Mouse (Mus musculus) kidney, adult 8-10 months (tissue): ENCODE results near the gene Slc26a8.

Experiments
- DNase-seq, 2 experiments: peaks; one replicate each; pipeline ENCODE4 v3.0.0; 2022

The Slc26a8 gene

GRCm38 (mm10) chr17:28640113-28640512 lies 49.9 kb downstream of the Slc26a8 start:
- DNase-seq, result no peak

- peak; percentile 28 to 36 for DNase-seq
Observed at GRCm38 (mm10) chr17:28637711-28638690, 52.0 kb downstream of the Slc26a8 start.

- DNase-seq, result no peak
Observed at GRCm38 (mm10) chr17:28635842-28636241, 54.2 kb downstream of the Slc26a8 start.

GRCm38 (mm10) chr17:28629125-28629524 lies 60.9 kb downstream of the Slc26a8 start:
- DNase-seq, result no peak

GRCm38 (mm10) chr17:28628248-28629124 lies 61.5 kb downstream of the Slc26a8 start:
- peak; percentile 23 to 26 for DNase-seq

GRCm38 (mm10) chr17:28626937-28627336 lies 63.1 kb downstream of the Slc26a8 start:
- DNase-seq, result no peak

- no peak for DNase-seq
Observed at GRCm38 (mm10) chr17:28625327-28625726, 64.7 kb downstream of the Slc26a8 start.

GRCm38 (mm10) chr17:28624841-28625240 lies 65.2 kb downstream of the Slc26a8 start:
- DNase-seq, result no peak

GRCm38 (mm10) chr17:28622300-28622759 lies 67.7 kb downstream of the Slc26a8 start, which contains the start of gene Srpk1:
Gene Srpk1 (minus strand): TSS chr17:28622709.
- DNase-seq, result peak; percentile 88 to 89

- DNase-seq, result peak; percentile 71 to 76
Observed at GRCm38 (mm10) chr17:28621381-28622299, 68.4 kb downstream of the Slc26a8 start.

GRCm38 (mm10) chr17:28618775-28619174 lies 71.3 kb downstream of the Slc26a8 start:
- DNase-seq, result no peak

GRCm38 (mm10) chr17:28618124-28618523 lies 71.9 kb downstream of the Slc26a8 start:
- no peak for DNase-seq

- DNase-seq, result no peak
Observed at GRCm38 (mm10) chr17:28617636-28618035, 72.4 kb downstream of the Slc26a8 start.

GRCm38 (mm10) chr17:28615332-28615731 lies 74.7 kb downstream of the Slc26a8 start:
- peak; percentile 22 to 34 for DNase-seq

- DNase-seq, result no peak
Observed at GRCm38 (mm10) chr17:28613096-28613495, 76.9 kb downstream of the Slc26a8 start.

GRCm38 (mm10) chr17:28612603-28613002 lies 77.4 kb downstream of the Slc26a8 start:
- DNase-seq, result no peak

- DNase-seq, result no peak
Observed at GRCm38 (mm10) chr17:28609543-28609942, 80.5 kb downstream of the Slc26a8 start.

GRCm38 (mm10) chr17:28601557-28602250 lies 88.3 kb downstream of the Slc26a8 start:
- DNase-seq, result peak in 1 of 2 experiments; percentile 14

GRCm38 (mm10) chr17:28600780-28601179 lies 89.3 kb downstream of the Slc26a8 start:
- DNase-seq, result no peak

GRCm38 (mm10) chr17:28593965-28594364 lies 96.1 kb downstream of the Slc26a8 start:
- no peak for DNase-seq

- DNase-seq, result peak; percentile 58 to 65
Observed at GRCm38 (mm10) chr17:28592998-28593397, 97.0 kb downstream of the Slc26a8 start.
